Mouse (Mus musculus) stomach, embryonic 15.5 days (tissue): ENCODE results near the gene Gjb4. TPM values are rescaled to one million over a fixed set of nuclear protein-coding genes. Genes with fewer than 3 reads are reported as not detected.

Source experiments
- polyA plus RNA-seq: library from polyadenylated mRNA; unstranded; fragments of >200 nt; fragmentation: Nextera tagmentation; extraction: Ambion mirVana; gene quantifications from 2 replicates; pipeline ENCODE4 v1.2.1, GENCODE M21; 2015

Gene Gjb4
- polyA plus RNA-seq, 1 experiment from 2014 or later = 0.89 TPM

Other genes with a start within 250 kb of the Gjb4 start
- 21.6 and 24.2 TPM in 2 replicates for gene Tmem35b, start 230.4 kb downstream of the Gjb4 start, polyA plus RNA-seq
- 1.4 and 1.7 TPM in 2 replicates for gene Dlgap3, start 184.9 kb downstream of the Gjb4 start, polyA plus RNA-seq
- gene Smim12, start 110.3 kb downstream of the Gjb4 start, polyA plus RNA-seq = 52.5 and 52.6 TPM in 2 replicates
- gene Gja4, start 40.0 kb downstream of the Gjb4 start, polyA plus RNA-seq = 15.2 and 15.9 TPM in 2 replicates
- gene Gjb3, start 23.2 kb downstream of the Gjb4 start, polyA plus RNA-seq = 4.3 and 5.6 TPM in 2 replicates
- gene Gjb5, start 4.1 kb upstream of the Gjb4 start, polyA plus RNA-seq = 0.76 and 0.90 TPM in 2 replicates